Mouse (Mus musculus) heart, embryonic 14.5 days (tissue): ENCODE results near the gene Nxn. TPM values are rescaled to one million over a fixed set of nuclear protein-coding genes. Genes with fewer than 3 reads are reported as not detected.

Experiments
- ATAC-seq: fragments of 200-750 bp; cut with Nextera tagmentation; 2 replicates; pipeline ENCODE4 v1.8.0; 2017; ENCODE audit warnings: low read depth, moderate TSS enrichment; ENCODE audit not compliant: insufficient number of reproducible peaks, insufficient read depth, low FRiP score
- H3K27ac ChIP-seq, 2 experiments: fragments of 200-500 bp in 1 of 2; fragments of 300-500 bp in 1 of 2; sonication (generic) in 1 of 2; replicated peaks in 1 of 2; 2 replicates each; pipeline ENCODE4 v1.5.1; 2012 to 2014; ENCODE audit warnings: low read depth in 2 of 2, low read length in 2 of 2, control low read depth in 1 of 2, mild to moderate bottlenecking in 1 of 2, mixed read lengths in 1 of 2; ENCODE audit not compliant: control insufficient read depth in 1 of 2, insufficient read depth in 1 of 2
- H3K27me3 ChIP-seq: fragments of 300-500 bp; sonication (generic); 2 replicates; pipeline ENCODE4 v1.6.1; 2014; ENCODE audit warnings: mild to moderate bottlenecking, low read length, control low read depth; ENCODE audit not compliant: control insufficient read depth, insufficient read depth
- H3K36me3 ChIP-seq: fragments of 300-500 bp; sonication (generic); 2 replicates; pipeline ENCODE4 v1.6.1; 2014; ENCODE audit warnings: mild to moderate bottlenecking, control low read depth, low read length, mixed read lengths; ENCODE audit not compliant: control insufficient read depth, insufficient read depth
- H3K4me1 ChIP-seq, 2 experiments: fragments of 200-500 bp in 1 of 2; fragments of 300-500 bp in 1 of 2; sonication (generic) in 1 of 2; 2 replicates each; pipeline ENCODE4 v1.6.1; 2012 to 2014; ENCODE audit warnings: low read length in 2 of 2, control low read depth in 1 of 2, mixed read lengths in 1 of 2; ENCODE audit not compliant: control insufficient read depth in 2 of 2, insufficient read depth in 2 of 2
- H3K4me2 ChIP-seq: fragments of 300-500 bp; sonication (generic); 2 replicates; pipeline ENCODE4 v1.6.1; 2014; ENCODE audit warnings: mild to moderate bottlenecking, low read length
- H3K4me3 ChIP-seq, 2 experiments: fragments of 200-500 bp in 1 of 2; fragments of 300-500 bp in 1 of 2; sonication (generic) in 1 of 2; 2 replicates each; pipeline ENCODE4 v1.5.1; 2012 to 2014; ENCODE audit warnings: low read length in 2 of 2, mild to moderate bottlenecking in 2 of 2, control low read depth in 1 of 2, low read depth in 1 of 2, moderate library complexity in 1 of 2; ENCODE audit not compliant: control insufficient read depth in 1 of 2, insufficient read depth in 1 of 2
- H3K9ac ChIP-seq: fragments of 300-500 bp; sonication (generic); 2 replicates; pipeline ENCODE4 v1.6.1; 2014; ENCODE audit warnings: mild to moderate bottlenecking, low read length
- H3K9me3 ChIP-seq: fragments of 300-500 bp; sonication (generic); 2 replicates; pipeline ENCODE4 v1.6.1; 2016; ENCODE audit warnings: low read length, control low read depth; ENCODE audit not compliant: control insufficient read depth
- WGBS: fragments of 180-500 bp; shearing (Covaris S2); extraction: QIAGEN DNeasy Blood & Tissue Kit; methylation state at CpG from one replicate; pipeline ENCODE4 v1.1.7; 2014; 5-methylcytosine and 5-hydroxymethylcytosine counted together
- polyA plus RNA-seq: library from polyadenylated mRNA; unstranded; fragments of >200 nt; fragmentation: Nextera tagmentation; extraction: Ambion mirVana; gene quantifications from 2 replicates; pipeline ENCODE4 v1.2.1, GENCODE M21; 2014

The Nxn gene
- polyA plus RNA-seq, 1 experiment from 2014 or later, result 26.8 TPM

GRCm38 (mm10) chr11:76341163-76341562 is 57.8 kb downstream of the Nxn start:
- Histone ChIP-seq H3K4me1 (peaks cover 6 to 22% of the 10 kb centered on the region in 2 experiments), H3K4me3 (no peak overlapping the region), H3K27ac (0 out of 4 replicates have a peak overlapping the region, but pooled peaks of 1 of the 2 experiments have one; percentile 6), H3K4me2 (no peak overlapping the region), H3K9ac (no peak overlapping the region), H3K27me3 (no peaks in the 10 kb centered on the region), H3K9me3 (no peaks in the 10 kb centered on the region), H3K36me3 (no peaks in the 10 kb centered on the region)
- WGBS, result 61% methylated on average over 14 of the region's 14 CpGs
- no peak for ATAC-seq

DNA sequence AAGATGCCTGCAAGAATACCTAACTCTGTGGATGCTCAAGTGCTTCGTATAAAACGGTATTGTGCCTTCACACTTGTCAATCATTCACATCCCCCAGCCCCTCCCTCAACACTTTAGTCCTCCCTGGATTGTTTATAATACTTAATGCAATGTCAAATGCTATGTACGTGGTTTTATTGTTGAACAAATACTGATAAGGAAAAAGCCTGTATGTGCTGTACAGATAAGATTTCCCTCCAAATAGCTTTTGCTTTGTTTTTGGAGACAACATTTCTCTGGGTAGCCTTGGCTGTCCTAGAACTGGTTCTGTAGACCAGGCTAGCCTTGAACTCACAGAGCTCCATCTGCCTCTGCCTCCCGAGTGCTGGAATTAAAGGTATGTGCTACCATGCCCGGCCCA is 59.1 kb downstream of the Nxn start:
- no peaks in the 10 kb centered on the region for H3K27me3 ChIP-seq
- H3K4me2 ChIP-seq, result no peak overlapping the region
- no peaks in the 10 kb centered on the region for H3K9me3 ChIP-seq
- H3K27ac ChIP-seq, result no peak overlapping the region
- H3K4me3 ChIP-seq, result no peak overlapping the region
- no peak for ATAC-seq
- H3K36me3 ChIP-seq, result no peaks in the 10 kb centered on the region
- H3K4me1 ChIP-seq, result peaks cover 6 to 22% of the 10 kb centered on the region in 2 experiments
- WGBS, result 73% methylated on average over 5 of the region's 5 CpGs
- H3K9ac ChIP-seq, result no peak overlapping the region

GRCm38 (mm10) chr11:76339141-76339540 is 59.8 kb downstream of the Nxn start:
- H3K27me3 ChIP-seq, result no peaks in the 10 kb centered on the region
- H3K4me2 ChIP-seq, result no peak overlapping the region
- no peak overlapping the region for H3K27ac ChIP-seq
- ATAC-seq, result no peak
- WGBS, result 92% methylated on average over 11 of the region's 11 CpGs
- H3K36me3 ChIP-seq, result no peaks in the 10 kb centered on the region
- H3K9ac ChIP-seq, result no peak overlapping the region
- H3K9me3 ChIP-seq, result no peaks in the 10 kb centered on the region
- H3K4me1 ChIP-seq, result peaks cover 6 to 22% of the 10 kb centered on the region in 2 experiments
- no peak overlapping the region for H3K4me3 ChIP-seq

DNA sequence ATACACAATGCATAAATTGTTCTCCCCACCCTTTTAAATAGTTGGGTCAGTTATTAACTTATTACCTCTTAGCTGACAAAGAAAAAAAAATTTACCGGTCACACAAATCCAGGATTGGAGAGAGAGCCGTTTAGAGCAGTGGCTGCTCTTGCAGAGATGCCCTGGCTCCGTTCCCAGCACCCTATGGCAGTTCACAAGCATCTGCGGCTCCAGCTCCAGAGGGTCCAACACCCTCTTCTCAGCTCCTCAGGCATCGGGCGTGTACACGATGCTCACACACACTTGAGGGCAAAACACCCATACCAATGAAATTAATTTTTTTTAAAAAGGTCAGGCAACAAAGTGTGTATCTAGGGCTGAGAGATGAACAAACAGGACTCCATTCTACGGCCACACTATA is 60.3 kb downstream of the Nxn start:
- no peak for ATAC-seq
- H3K9me3 ChIP-seq, result no peaks in the 10 kb centered on the region
- H3K27me3 ChIP-seq, result no peaks in the 10 kb centered on the region
- no peaks in the 10 kb centered on the region for H3K36me3 ChIP-seq
- peaks cover 6 to 22% of the 10 kb centered on the region in 2 experiments for H3K4me1 ChIP-seq
- no peak overlapping the region for H3K4me3 ChIP-seq
- no peak overlapping the region for H3K27ac ChIP-seq
- no peak overlapping the region for H3K9ac ChIP-seq
- 90% methylated on average over 8 of the region's 8 CpGs for WGBS
- H3K4me2 ChIP-seq, result no peak overlapping the region

- WGBS, result 18% methylated on average over 7 of the region's 7 CpGs
- Histone ChIP-seq H3K4me2 (peak overlapping the region; percentile 48), H3K27ac (no peak overlapping the region), H3K36me3 (no peaks in the 10 kb centered on the region), H3K4me3 (no peak overlapping the region), H3K9ac (0 out of 2 replicates have a peak overlapping the region, but pooled peaks have one; percentile 13), H3K9me3 (no peaks in the 10 kb centered on the region), H3K4me1 (peaks cover 0 to 13% of the 10 kb centered on the region in 2 experiments; a peak in 2 of 4 replicates), H3K27me3 (no peaks in the 10 kb centered on the region)
- no peak for ATAC-seq
Observed at GRCm38 (mm10) chr11:76337764-76338163, 61.2 kb downstream of the Nxn start.

GRCm38 (mm10) chr11:76337236-76337635 is 61.7 kb downstream of the Nxn start:
- Histone ChIP-seq H3K27ac (no peak overlapping the region), H3K36me3 (no peaks in the 10 kb centered on the region), H3K9ac (no peak overlapping the region), H3K27me3 (no peaks in the 10 kb centered on the region), H3K4me3 (no peak overlapping the region), H3K9me3 (no peaks in the 10 kb centered on the region), H3K4me2 (no peak overlapping the region), H3K4me1 (peaks cover 0 to 18% of the 10 kb centered on the region in 2 experiments; a peak in 2 of 4 replicates)
- no peak for ATAC-seq
- WGBS, result 88% methylated on average over 9 of the region's 9 CpGs

GRCm38 (mm10) chr11:76336224-76336623 is 62.7 kb downstream of the Nxn start:
- Histone ChIP-seq H3K36me3 (no peaks in the 10 kb centered on the region), H3K4me2 (no peak overlapping the region), H3K4me3 (no peak overlapping the region), H3K27me3 (no peaks in the 10 kb centered on the region), H3K27ac (no peak overlapping the region), H3K4me1 (peaks cover 0 to 17% of the 10 kb centered on the region in 2 experiments; a peak in 2 of 4 replicates), H3K9ac (no peak overlapping the region), H3K9me3 (no peaks in the 10 kb centered on the region)
- ATAC-seq, result no peak

GRCm38 (mm10) chr11:76334966-76335365 is 64.0 kb downstream of the Nxn start:
- WGBS, result 88% methylated on average over 10 of the region's 10 CpGs
- no peaks in the 10 kb centered on the region for H3K27me3 ChIP-seq
- ATAC-seq, result no peak

More at GRCm38 (mm10) chr11:76334966-76335365, 64.0 kb downstream of the Nxn start:
- Histone ChIP-seq H3K9ac (no peak overlapping the region), H3K4me3 (no peak overlapping the region), H3K9me3 (no peaks in the 10 kb centered on the region), H3K4me2 (no peak overlapping the region), H3K27ac (no peak overlapping the region), H3K4me1 (peaks cover 3 to 14% of the 10 kb centered on the region in 2 experiments; a peak in 3 of 4 replicates), H3K36me3 (no peaks in the 10 kb centered on the region)
